Mouse (Mus musculus): ENCODE results near the gene Pick1. TPM values are rescaled to one million over a fixed set of nuclear protein-coding genes. Genes with fewer than 3 reads are reported as not detected.

The Pick1 gene
- polyA plus RNA-seq, 1 experiment from 2014 or later, result 18.7 TPM

DNA sequence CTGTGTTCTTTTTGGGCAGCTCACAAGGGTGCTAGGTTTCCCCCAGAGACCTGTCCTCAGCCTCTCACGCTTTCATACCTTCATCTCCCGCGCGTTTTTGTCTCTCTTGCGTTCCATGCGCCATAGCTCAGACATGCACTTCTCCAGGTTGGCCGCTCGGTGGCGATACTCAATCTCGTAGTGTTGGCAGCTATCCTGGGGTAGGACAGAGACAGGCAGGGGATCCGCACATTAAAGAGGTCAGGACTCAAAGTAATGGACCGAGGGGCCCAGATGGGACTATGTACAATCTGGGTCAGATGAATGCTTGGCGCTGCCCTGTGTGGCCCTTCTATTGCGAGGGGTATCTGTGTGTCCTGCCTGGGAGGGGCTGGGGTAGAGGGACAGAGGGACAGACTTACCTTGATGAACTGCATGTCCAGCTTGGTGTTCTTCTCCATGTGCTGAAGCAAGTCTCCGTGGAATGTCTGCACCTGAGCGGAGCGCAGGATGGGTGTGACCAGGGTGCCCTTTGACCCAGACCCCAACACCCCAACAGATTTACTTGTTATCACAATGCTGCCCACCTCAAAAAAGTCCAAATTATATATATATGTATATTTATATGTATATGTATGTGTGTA is 42.3 kb downstream of the Pick1 start:
- 14% methylated on average over 17 of the region's 17 CpGs for WGBS
- no peaks in the 10 kb centered on the region for H3K9me3 ChIP-seq (ENCODE audit: control insufficient read depth, low read length)
- peaks cover 6% of the 10 kb centered on the region for H3K4me1 ChIP-seq (ENCODE audit: control insufficient read depth, insufficient read depth, low read length)
- H3K36me3 ChIP-seq (ENCODE audit: control insufficient read depth, insufficient read depth, low read length), result no peaks in the 10 kb centered on the region
- 0 out of 2 replicates have a peak, but pooled peaks cover 3% of the 10 kb centered on the region for H3K27me3 ChIP-seq (ENCODE audit: control insufficient read depth, insufficient read depth, low read length)
- peak overlapping the region; percentile 90 for H3K4me2 ChIP-seq
- ATAC-seq (ENCODE audit: low FRiP score), result peak; percentile 66
- DNase-seq (ENCODE audit: low spot score, missing footprints), result no peak
- H3K9ac ChIP-seq (ENCODE audit: low read length), result peak overlapping the region; percentile 57
- H3K4me3 ChIP-seq (ENCODE audit: low read depth, low read length), result peak overlapping the region; percentile 36
- no peak overlapping the region for H3K27ac ChIP-seq (ENCODE audit: low read depth, low read length)

DNA sequence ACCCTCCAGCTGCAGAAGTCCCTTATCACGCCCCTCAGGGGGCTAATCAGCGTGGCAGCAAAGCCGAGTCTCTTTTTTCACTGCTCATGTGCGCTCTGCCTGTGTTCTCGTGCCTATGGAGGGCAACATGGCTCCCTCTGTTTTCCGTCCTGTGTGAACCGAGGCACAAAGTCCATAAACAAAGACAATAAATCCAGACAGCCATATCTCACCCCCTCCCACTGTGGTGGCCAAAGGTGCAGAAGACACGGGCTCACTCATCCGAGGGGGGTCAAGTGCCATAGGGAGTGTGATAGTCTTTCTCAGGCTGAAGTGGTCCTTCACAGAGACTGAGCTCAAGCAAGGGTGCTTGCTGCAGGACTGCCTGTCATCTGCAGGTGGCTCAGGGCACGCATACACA is 44.0 kb downstream of the Pick1 start:
- Histone ChIP-seq H3K4me1 (ENCODE audit: control insufficient read depth, insufficient read depth, low read length) (peaks cover 6% of the 10 kb centered on the region), H3K27me3 (ENCODE audit: control insufficient read depth, insufficient read depth, low read length) (0 out of 2 replicates have a peak, but pooled peaks cover 3% of the 10 kb centered on the region), H3K4me3 (ENCODE audit: low read depth, low read length) (no peak overlapping the region), H3K36me3 (ENCODE audit: control insufficient read depth, insufficient read depth, low read length) (no peaks in the 10 kb centered on the region), H3K4me2 (no peak overlapping the region), H3K9me3 (ENCODE audit: control insufficient read depth, low read length) (no peaks in the 10 kb centered on the region), H3K27ac (ENCODE audit: low read depth, low read length) (no peak overlapping the region), H3K9ac (ENCODE audit: low read length) (no peak overlapping the region)
- DNase-seq (ENCODE audit: low spot score, missing footprints) (no peak), ATAC-seq (ENCODE audit: low FRiP score) (no peak)
- 59% methylated on average over 10 of the region's 10 CpGs for WGBS

DNA sequence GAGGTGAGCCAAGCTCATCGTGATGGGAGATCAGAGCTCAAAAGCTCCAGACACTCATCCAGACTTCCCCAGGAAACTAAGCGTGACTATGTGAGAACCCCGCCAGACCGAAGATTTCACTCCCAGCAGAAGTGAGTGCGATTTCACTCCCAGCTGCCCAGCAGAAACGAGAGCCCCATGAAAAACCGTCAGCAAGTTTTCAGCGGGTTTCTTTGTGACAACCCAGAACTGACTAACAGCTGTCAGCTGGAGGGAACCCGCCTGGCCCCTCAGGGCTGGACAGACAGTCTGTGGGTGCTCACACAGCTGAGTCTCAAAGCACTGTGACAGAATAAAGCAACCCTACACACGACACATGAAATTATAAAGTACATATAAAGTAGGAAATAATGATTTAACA is 48.8 kb downstream of the Pick1 start:
- Histone ChIP-seq H3K27ac (ENCODE audit: low read depth, low read length) (no peak overlapping the region), H3K27me3 (ENCODE audit: control insufficient read depth, insufficient read depth, low read length) (no peaks in the 10 kb centered on the region), H3K36me3 (ENCODE audit: control insufficient read depth, insufficient read depth, low read length) (no peaks in the 10 kb centered on the region), H3K4me2 (no peak overlapping the region), H3K4me1 (ENCODE audit: control insufficient read depth, insufficient read depth, low read length) (no peaks in the 10 kb centered on the region), H3K9me3 (ENCODE audit: control insufficient read depth, low read length) (no peaks in the 10 kb centered on the region), H3K4me3 (ENCODE audit: low read depth, low read length) (no peak overlapping the region), H3K9ac (ENCODE audit: low read length) (no peak overlapping the region)
- WGBS, result 76% methylated on average over 10 of the region's 10 CpGs
- ATAC-seq (ENCODE audit: low FRiP score) (no peak), DNase-seq (ENCODE audit: low spot score, missing footprints) (no peak)

DNA sequence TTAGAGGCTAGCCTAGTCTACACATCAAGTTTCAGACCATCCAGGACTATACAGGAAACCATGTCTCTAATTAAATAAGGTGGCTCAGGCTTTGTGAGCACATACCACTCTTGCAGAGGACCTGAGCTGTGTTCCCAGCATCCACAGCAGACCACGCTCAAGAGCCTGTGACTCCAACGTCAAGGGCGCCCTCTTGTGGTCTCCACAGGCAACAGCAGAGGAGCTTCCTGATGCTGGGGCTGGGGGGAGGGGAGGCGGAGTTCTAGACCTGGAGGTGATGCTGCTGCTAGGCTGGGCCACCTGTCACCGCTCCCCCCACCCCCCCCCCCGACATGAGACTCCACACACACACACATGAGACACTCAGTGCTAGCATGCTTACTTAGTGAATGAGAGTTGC is 51.2 kb downstream of the Pick1 start:
- H3K9ac ChIP-seq (ENCODE audit: low read length), result no peak overlapping the region
- no peaks in the 10 kb centered on the region for H3K4me1 ChIP-seq (ENCODE audit: control insufficient read depth, insufficient read depth, low read length)
- no peaks in the 10 kb centered on the region for H3K9me3 ChIP-seq (ENCODE audit: control insufficient read depth, low read length)
- ATAC-seq (ENCODE audit: low FRiP score), result no peak
- 20% methylated on average over 6 of the region's 6 CpGs for WGBS
- H3K27ac ChIP-seq (ENCODE audit: low read depth, low read length), result no peak overlapping the region
- no peaks in the 10 kb centered on the region for H3K27me3 ChIP-seq (ENCODE audit: control insufficient read depth, insufficient read depth, low read length)
- no peak for DNase-seq (ENCODE audit: low spot score, missing footprints)
- H3K4me2 ChIP-seq, result no peak overlapping the region
- no peaks in the 10 kb centered on the region for H3K36me3 ChIP-seq (ENCODE audit: control insufficient read depth, insufficient read depth, low read length)
- H3K4me3 ChIP-seq (ENCODE audit: low read depth, low read length), result no peak overlapping the region

DNA sequence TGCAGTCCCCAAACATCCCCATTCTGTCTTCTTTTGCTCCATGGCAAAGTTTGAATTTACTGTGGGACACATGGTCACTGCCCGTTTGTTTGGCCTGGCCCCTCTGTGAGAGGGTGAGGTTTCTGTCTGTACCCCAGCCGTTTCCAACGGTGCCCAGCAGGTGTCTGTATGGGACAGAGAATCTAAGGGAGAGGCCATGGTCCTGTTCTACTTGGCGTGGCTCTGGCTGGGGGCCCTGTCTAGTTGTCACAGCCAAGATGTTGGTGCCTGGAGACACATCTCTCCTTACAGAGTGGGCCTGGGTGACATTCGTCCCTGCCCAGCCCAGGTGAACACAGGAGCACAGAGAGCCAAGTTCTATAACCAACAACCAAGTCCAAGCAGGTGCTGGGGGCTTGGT is 51.9 kb downstream of the Pick1 start:
- ATAC-seq (ENCODE audit: low FRiP score) (no peak), DNase-seq (ENCODE audit: low spot score, missing footprints) (no peak)
- Histone ChIP-seq H3K4me3 (ENCODE audit: low read depth, low read length) (no peak overlapping the region), H3K9me3 (ENCODE audit: control insufficient read depth, low read length) (no peaks in the 10 kb centered on the region), H3K9ac (ENCODE audit: low read length) (no peak overlapping the region), H3K4me1 (ENCODE audit: control insufficient read depth, insufficient read depth, low read length) (no peaks in the 10 kb centered on the region), H3K27me3 (ENCODE audit: control insufficient read depth, insufficient read depth, low read length) (no peaks in the 10 kb centered on the region), H3K4me2 (no peak overlapping the region), H3K36me3 (ENCODE audit: control insufficient read depth, insufficient read depth, low read length) (no peaks in the 10 kb centered on the region), H3K27ac (ENCODE audit: low read depth, low read length) (no peak overlapping the region)
- 66% methylated on average over 5 of the region's 5 CpGs for WGBS

DNA sequence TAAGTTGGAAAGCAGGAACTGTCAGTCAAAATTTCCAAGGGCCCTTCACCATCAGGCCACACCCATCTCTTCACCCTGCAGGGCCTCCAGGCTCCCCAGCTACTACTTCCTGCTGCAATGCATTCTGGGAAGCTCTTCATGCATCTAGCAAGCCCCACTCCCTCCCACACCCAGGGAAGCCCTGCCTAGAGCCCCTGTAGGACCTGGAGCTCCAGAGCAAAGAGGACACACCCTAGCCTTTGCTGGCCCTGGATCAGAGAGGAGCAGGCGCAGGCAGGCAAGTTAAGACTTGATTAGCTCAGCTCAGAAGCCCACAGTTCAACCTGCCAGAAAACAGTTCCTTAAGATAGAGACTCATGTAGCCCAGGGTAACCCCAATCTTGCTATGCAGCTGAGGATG is 52.4 kb downstream of the Pick1 start:
- Histone ChIP-seq H3K4me3 (ENCODE audit: low read depth, low read length) (no peak overlapping the region), H3K9me3 (ENCODE audit: control insufficient read depth, low read length) (no peaks in the 10 kb centered on the region), H3K27me3 (ENCODE audit: control insufficient read depth, insufficient read depth, low read length) (no peaks in the 10 kb centered on the region), H3K4me2 (no peak overlapping the region), H3K36me3 (ENCODE audit: control insufficient read depth, insufficient read depth, low read length) (no peaks in the 10 kb centered on the region; the same call in 1 of the 2 replicates), H3K27ac (ENCODE audit: low read depth, low read length) (no peak overlapping the region), H3K4me1 (ENCODE audit: control insufficient read depth, insufficient read depth, low read length) (no peaks in the 10 kb centered on the region), H3K9ac (ENCODE audit: low read length) (no peak overlapping the region)
- no peak for DNase-seq (ENCODE audit: low spot score, missing footprints)
- ATAC-seq (ENCODE audit: low FRiP score), result no peak
- 86% methylated on average over 1 of the region's 1 CpGs for WGBS

DNA sequence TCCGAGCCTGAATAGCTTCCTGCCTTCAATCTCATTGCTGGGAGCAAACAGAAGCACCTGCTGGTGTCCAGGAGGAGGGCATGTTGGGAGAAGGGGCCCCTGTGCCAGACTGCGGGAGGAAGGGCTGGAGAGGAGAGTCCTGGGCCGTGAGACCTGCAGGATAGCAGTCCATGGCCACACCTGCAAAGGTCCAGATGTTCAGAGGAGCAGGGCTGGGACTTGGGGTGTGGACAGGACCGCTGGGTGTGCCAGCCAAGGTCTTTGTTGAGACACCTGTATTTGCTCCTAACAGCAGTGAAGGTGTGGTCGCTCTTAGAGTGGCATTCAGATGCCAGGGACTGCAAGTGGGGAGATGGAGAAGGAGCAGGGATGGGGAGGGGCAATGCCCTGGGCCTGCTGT is 53.5 kb downstream of the Pick1 start:
- ATAC-seq (ENCODE audit: low FRiP score) (no peak), DNase-seq (ENCODE audit: low spot score, missing footprints) (no peak)
- Histone ChIP-seq H3K4me3 (ENCODE audit: low read depth, low read length) (no peak overlapping the region), H3K4me2 (no peak overlapping the region), H3K4me1 (ENCODE audit: control insufficient read depth, insufficient read depth, low read length) (no peaks in the 10 kb centered on the region), H3K27me3 (ENCODE audit: control insufficient read depth, insufficient read depth, low read length) (no peaks in the 10 kb centered on the region), H3K27ac (ENCODE audit: low read depth, low read length) (no peak overlapping the region), H3K9ac (ENCODE audit: low read length) (no peak overlapping the region), H3K9me3 (ENCODE audit: control insufficient read depth, low read length) (no peaks in the 10 kb centered on the region), H3K36me3 (ENCODE audit: control insufficient read depth, insufficient read depth, low read length) (no peaks in the 10 kb centered on the region; the same call in 1 of the 2 replicates)
- 80% methylated on average over 5 of the region's 5 CpGs for WGBS

DNA sequence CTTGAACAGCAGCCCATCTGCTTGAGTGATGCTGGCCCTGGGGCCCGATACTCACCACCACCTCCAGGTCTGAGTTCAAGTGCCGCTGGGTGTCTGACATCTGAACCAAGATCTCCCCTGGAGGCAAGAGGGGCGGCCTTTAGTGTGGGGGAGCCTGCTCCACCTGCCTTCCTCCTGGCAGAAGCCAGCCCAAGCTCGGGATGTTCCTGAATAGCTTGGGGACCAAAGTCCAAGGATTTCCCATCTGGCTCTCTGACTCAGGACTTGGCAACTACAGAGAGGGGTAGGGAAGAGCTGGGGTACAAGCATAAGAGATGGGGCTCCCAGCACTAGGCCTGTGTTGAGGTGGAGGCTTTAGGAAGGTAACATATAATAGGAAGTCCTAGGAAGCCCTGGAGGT is 54.4 kb downstream of the Pick1 start:
- Histone ChIP-seq H3K9me3 (ENCODE audit: control insufficient read depth, low read length) (no peaks in the 10 kb centered on the region), H3K4me1 (ENCODE audit: control insufficient read depth, insufficient read depth, low read length) (no peaks in the 10 kb centered on the region), H3K4me2 (no peak overlapping the region), H3K9ac (ENCODE audit: low read length) (no peak overlapping the region), H3K4me3 (ENCODE audit: low read depth, low read length) (no peak overlapping the region), H3K36me3 (ENCODE audit: control insufficient read depth, insufficient read depth, low read length) (no peaks in the 10 kb centered on the region; the same call in 1 of the 2 replicates), H3K27me3 (ENCODE audit: control insufficient read depth, insufficient read depth, low read length) (no peaks in the 10 kb centered on the region), H3K27ac (ENCODE audit: low read depth, low read length) (no peak overlapping the region)
- WGBS, result 90% methylated on average over 4 of the region's 4 CpGs
- DNase-seq (ENCODE audit: low spot score, missing footprints) (no peak), ATAC-seq (ENCODE audit: low FRiP score) (no peak)

DNA sequence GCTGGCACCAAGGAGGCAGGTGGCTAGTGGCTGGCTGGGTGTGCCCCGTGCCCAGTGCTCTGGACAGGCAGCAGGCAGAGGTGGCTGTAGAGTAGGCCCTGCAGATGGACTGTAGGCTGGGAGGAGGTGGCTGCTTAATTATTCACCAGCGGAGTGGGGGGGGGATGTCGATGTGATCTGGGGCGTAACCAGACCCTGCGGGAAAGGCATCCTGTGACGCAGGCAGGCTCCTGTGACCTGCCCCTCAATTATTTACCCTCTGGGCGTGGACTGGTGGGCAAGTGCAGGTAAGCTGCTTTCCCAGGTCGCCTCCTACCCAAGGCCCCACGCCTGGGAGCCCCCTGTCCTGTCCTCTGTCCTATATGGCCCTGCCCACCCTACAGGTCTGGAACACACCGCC is 56.4 kb downstream of the Pick1 start, which contains the start of gene Baiap2l2:
TSS of gene Baiap2l2 (minus strand) at position 139 of the 400 bp plus-strand sequence.
- Histone ChIP-seq H3K4me1 (ENCODE audit: control insufficient read depth, insufficient read depth, low read length) (no peaks in the 10 kb centered on the region), H3K9me3 (ENCODE audit: control insufficient read depth, low read length) (no peaks in the 10 kb centered on the region), H3K4me3 (ENCODE audit: low read depth, low read length) (no peak within 1 kb of the TSS), H3K4me2 (no peak within 1 kb of the TSS), H3K27me3 (ENCODE audit: control insufficient read depth, insufficient read depth, low read length) (no peaks in the 10 kb centered on the region), H3K27ac (ENCODE audit: low read depth, low read length) (no peak within 1 kb of the TSS), H3K9ac (ENCODE audit: low read length) (no peak within 1 kb of the TSS), H3K36me3 (ENCODE audit: control insufficient read depth, insufficient read depth, low read length) (no peaks in the 10 kb centered on the region; the same call in 1 of the 2 replicates)
- ATAC-seq (ENCODE audit: low FRiP score) (no peak), DNase-seq (ENCODE audit: low spot score, missing footprints) (no peak)
- 72% methylated on average over 10 of the region's 10 CpGs for WGBS
